Mouse (Mus musculus): ENCODE measurements around the gene Adamts16. TPM values are rescaled to one million over a fixed set of nuclear protein-coding genes. Genes with fewer than 3 reads are reported as not detected.

Gene Adamts16
- polyA plus RNA-seq, 1 experiment from 2014 or later = 1.1 TPM

GRCm38 (mm10) chr13:70760186-70760585 is 81.4 kb downstream of the Adamts16 start:
- H3K9me3 ChIP-seq (ENCODE audit: control insufficient read depth, low read length) = no peaks in the 10 kb centered on the region
- WGBS = over 99% methylated on average over 9 of the region's 9 CpGs
- H3K27ac ChIP-seq (ENCODE audit: low read length) = no peak overlapping the region
- H3K4me1 ChIP-seq (replicated peaks; ENCODE audit: control insufficient read depth, insufficient read depth, low read length) = no peaks in the 10 kb centered on the region
- no peak for ATAC-seq
- H3K4me3 ChIP-seq (replicated peaks; ENCODE audit: low read length) = no peak overlapping the region
- no peak overlapping the region for H3K9ac ChIP-seq (replicated peaks; ENCODE audit: low read depth, low read length)
- H3K36me3 ChIP-seq (ENCODE audit: control insufficient read depth, insufficient read depth) = no peaks in the 10 kb centered on the region
- H3K27me3 ChIP-seq (replicated peaks; ENCODE audit: control insufficient read depth, insufficient read depth, low read length) = no peaks in the 10 kb centered on the region
- no peak overlapping the region for H3K4me2 ChIP-seq (ENCODE audit: low read length)

GRCm38 (mm10) chr13:70746294-70747008 is 95.2 kb downstream of the Adamts16 start:
- 75% methylated on average over 14 of the region's 14 CpGs for WGBS
- 0 out of 2 replicates have a peak, but pooled peaks cover 3% of the 10 kb centered on the region for H3K27me3 ChIP-seq (replicated peaks; ENCODE audit: control insufficient read depth, insufficient read depth, low read length)
- H3K36me3 ChIP-seq (ENCODE audit: control insufficient read depth, insufficient read depth) = no peaks in the 10 kb centered on the region
- no peak overlapping the region for H3K9ac ChIP-seq (replicated peaks; ENCODE audit: low read depth, low read length)
- no peak overlapping the region for H3K27ac ChIP-seq (ENCODE audit: low read length)
- no peak overlapping the region for H3K4me3 ChIP-seq (replicated peaks; ENCODE audit: low read length)
- no peaks in the 10 kb centered on the region for H3K4me1 ChIP-seq (replicated peaks; ENCODE audit: control insufficient read depth, insufficient read depth, low read length)
- no peaks in the 10 kb centered on the region for H3K9me3 ChIP-seq (ENCODE audit: control insufficient read depth, low read length)
- H3K4me2 ChIP-seq (ENCODE audit: low read length) = no peak overlapping the region
- ATAC-seq = no peak

- Histone ChIP-seq H3K4me2 (ENCODE audit: low read length) (no peak overlapping the region), H3K36me3 (ENCODE audit: control insufficient read depth, insufficient read depth) (no peaks in the 10 kb centered on the region), H3K9ac (replicated peaks; ENCODE audit: low read depth, low read length) (no peak overlapping the region), H3K4me1 (replicated peaks; ENCODE audit: control insufficient read depth, insufficient read depth, low read length) (no peaks in the 10 kb centered on the region), H3K27me3 (replicated peaks; ENCODE audit: control insufficient read depth, insufficient read depth, low read length) (0 out of 2 replicates have a peak, but pooled peaks cover 3% of the 10 kb centered on the region), H3K27ac (ENCODE audit: low read length) (no peak overlapping the region), H3K4me3 (replicated peaks; ENCODE audit: low read length) (no peak overlapping the region), H3K9me3 (ENCODE audit: control insufficient read depth, low read length) (no peaks in the 10 kb centered on the region)
- ATAC-seq = no peak
- 82% methylated on average over 5 of the region's 5 CpGs for WGBS
Measured at GRCm38 (mm10) chr13:70744416-70745038, 97.1 kb downstream of the Adamts16 start.

GRCm38 (mm10) chr13:70742693-70743092 is 98.9 kb downstream of the Adamts16 start:
- ATAC-seq = no peak
- H3K27me3 ChIP-seq (replicated peaks; ENCODE audit: control insufficient read depth, insufficient read depth, low read length) = 0 out of 2 replicates have a peak, but pooled peaks cover 3% of the 10 kb centered on the region

GRCm38 (mm10) chr13:70740281-70741240 is 101.0 kb downstream of the Adamts16 start:
- WGBS = 59% methylated on average over 17 of the region's 17 CpGs
- 0 out of 2 replicates have a peak, but pooled peaks cover 6% of the 10 kb centered on the region for H3K4me1 ChIP-seq (replicated peaks; ENCODE audit: control insufficient read depth, insufficient read depth, low read length)

More at GRCm38 (mm10) chr13:70742693-70743092, 98.9 kb downstream of the Adamts16 start:
- no peak overlapping the region for H3K4me2 ChIP-seq (ENCODE audit: low read length)
- 59% methylated on average over 4 of the region's 4 CpGs for WGBS
- no peak overlapping the region for H3K9ac ChIP-seq (replicated peaks; ENCODE audit: low read depth, low read length)
- no peaks in the 10 kb centered on the region for H3K9me3 ChIP-seq (ENCODE audit: control insufficient read depth, low read length)
- no peak overlapping the region for H3K4me3 ChIP-seq (replicated peaks; ENCODE audit: low read length)
- H3K36me3 ChIP-seq (ENCODE audit: control insufficient read depth, insufficient read depth) = no peaks in the 10 kb centered on the region
- H3K27ac ChIP-seq (ENCODE audit: low read length) = no peak overlapping the region
- no peaks in the 10 kb centered on the region for H3K4me1 ChIP-seq (replicated peaks; ENCODE audit: control insufficient read depth, insufficient read depth, low read length)

GRCm38 (mm10) chr13:70738781-70739180 is 102.8 kb downstream of the Adamts16 start:
- Histone ChIP-seq H3K9ac (replicated peaks; ENCODE audit: low read depth, low read length) (no peak overlapping the region), H3K36me3 (ENCODE audit: control insufficient read depth, insufficient read depth) (no peaks in the 10 kb centered on the region), H3K27me3 (replicated peaks; ENCODE audit: control insufficient read depth, insufficient read depth, low read length) (no peaks in the 10 kb centered on the region), H3K4me1 (replicated peaks; ENCODE audit: control insufficient read depth, insufficient read depth, low read length) (0 out of 2 replicates have a peak, but pooled peaks cover 6% of the 10 kb centered on the region), H3K9me3 (ENCODE audit: control insufficient read depth, low read length) (no peaks in the 10 kb centered on the region), H3K4me2 (ENCODE audit: low read length) (no peak overlapping the region), H3K4me3 (replicated peaks; ENCODE audit: low read length) (no peak overlapping the region), H3K27ac (ENCODE audit: low read length) (no peak overlapping the region)
- no peak for ATAC-seq
- WGBS = 93% methylated on average over 9 of the region's 9 CpGs

More at GRCm38 (mm10) chr13:70740281-70741240, 101.0 kb downstream of the Adamts16 start:
- H3K36me3 ChIP-seq (ENCODE audit: control insufficient read depth, insufficient read depth) = no peaks in the 10 kb centered on the region
- H3K27me3 ChIP-seq (replicated peaks; ENCODE audit: control insufficient read depth, insufficient read depth, low read length) = 0 out of 2 replicates have a peak, but pooled peaks cover 1% of the 10 kb centered on the region
- no peak for ATAC-seq
- H3K27ac ChIP-seq (ENCODE audit: low read length) = no peak overlapping the region
- no peak overlapping the region for H3K4me2 ChIP-seq (ENCODE audit: low read length)
- no peak overlapping the region for H3K4me3 ChIP-seq (replicated peaks; ENCODE audit: low read length)
- H3K9me3 ChIP-seq (ENCODE audit: control insufficient read depth, low read length) = no peaks in the 10 kb centered on the region
- H3K9ac ChIP-seq (replicated peaks; ENCODE audit: low read depth, low read length) = no peak overlapping the region

- WGBS = 51% methylated on average over 4 of the region's 4 CpGs
- H3K27me3 ChIP-seq (replicated peaks; ENCODE audit: control insufficient read depth, insufficient read depth, low read length) = no peaks in the 10 kb centered on the region
- H3K4me1 ChIP-seq (replicated peaks; ENCODE audit: control insufficient read depth, insufficient read depth, low read length) = 0 out of 2 replicates have a peak, but pooled peaks cover 6% of the 10 kb centered on the region
- no peak overlapping the region for H3K27ac ChIP-seq (ENCODE audit: low read length)
- H3K4me2 ChIP-seq (ENCODE audit: low read length) = no peak overlapping the region
- no peak overlapping the region for H3K4me3 ChIP-seq (replicated peaks; ENCODE audit: low read length)
- no peak overlapping the region for H3K9ac ChIP-seq (replicated peaks; ENCODE audit: low read depth, low read length)
- no peaks in the 10 kb centered on the region for H3K36me3 ChIP-seq (ENCODE audit: control insufficient read depth, insufficient read depth)
- peak; percentile 43; the same call in 1 of the 2 replicates for ATAC-seq
- H3K9me3 ChIP-seq (ENCODE audit: control insufficient read depth, low read length) = no peaks in the 10 kb centered on the region
Measured at GRCm38 (mm10) chr13:70736409-70736808, 105.2 kb downstream of the Adamts16 start.

GRCm38 (mm10) chr13:70734640-70735039 is 107.0 kb downstream of the Adamts16 start:
- no peak overlapping the region for H3K9ac ChIP-seq (replicated peaks; ENCODE audit: low read depth, low read length)
- 0 out of 2 replicates have a peak, but pooled peaks cover 6% of the 10 kb centered on the region for H3K4me1 ChIP-seq (replicated peaks; ENCODE audit: control insufficient read depth, insufficient read depth, low read length)
- 84% methylated on average over 5 of the region's 5 CpGs for WGBS
- no peaks in the 10 kb centered on the region for H3K9me3 ChIP-seq (ENCODE audit: control insufficient read depth, low read length)
- no peak overlapping the region for H3K4me2 ChIP-seq (ENCODE audit: low read length)
- no peaks in the 10 kb centered on the region for H3K36me3 ChIP-seq (ENCODE audit: control insufficient read depth, insufficient read depth)
- no peak overlapping the region for H3K27ac ChIP-seq (ENCODE audit: low read length)
- ATAC-seq = no peak
- no peak overlapping the region for H3K4me3 ChIP-seq (replicated peaks; ENCODE audit: low read length)
- H3K27me3 ChIP-seq (replicated peaks; ENCODE audit: control insufficient read depth, insufficient read depth, low read length) = no peaks in the 10 kb centered on the region

Measured in forebrain, embryonic 16.5 days (tissue).